Mouse (Mus musculus): ENCODE data around the gene Vmn2r4.
"Not testable (repeated sequence)": the region's sequence is repeated elsewhere in the genome, so short reads cannot be mapped to it uniquely, and the experiment has no call there.

DNA sequence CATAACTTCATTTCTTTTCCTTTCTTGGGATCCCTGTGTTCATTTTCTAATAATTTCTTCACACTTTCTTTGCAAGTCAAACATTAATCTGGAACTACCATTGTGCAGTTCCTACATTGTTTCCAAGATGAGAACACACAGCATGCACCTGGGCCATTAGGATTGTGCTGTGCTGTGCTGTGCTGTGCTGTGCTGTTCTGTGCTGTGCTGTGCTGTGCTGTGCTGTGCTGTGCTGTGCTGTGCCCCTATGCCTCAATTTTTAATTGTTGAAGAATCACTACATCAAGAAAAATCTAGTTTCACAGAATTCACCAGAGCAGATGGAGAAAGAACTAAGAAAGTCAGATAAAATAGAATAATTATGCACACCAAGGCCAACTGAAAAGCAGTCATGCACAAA is 915 bp downstream of the Vmn2r4 start:
- not testable (repeated sequence) for TF ChIP-seq CTCF, POLR2A (IDR thresholded peaks at IDR 0.05; ENCODE audit: extremely low read depth, insufficient read depth, low read length)

Measured in cortical plate, adult 2 months (tissue).